Mouse (Mus musculus): ENCODE measurements around the gene Fam196a. TPM values are rescaled to one million over a fixed set of nuclear protein-coding genes. Genes with fewer than 3 reads are reported as not detected.

The Fam196a gene
- 2.9 and 6.0 TPM in 2 replicates for total RNA-seq (2021)
- long read RNA-seq, partial matches to known transcripts = 0 of 1 reads
- long read RNA-seq, other reads (novel, unspliced or antisense) = 0 of 1 reads

DNA sequence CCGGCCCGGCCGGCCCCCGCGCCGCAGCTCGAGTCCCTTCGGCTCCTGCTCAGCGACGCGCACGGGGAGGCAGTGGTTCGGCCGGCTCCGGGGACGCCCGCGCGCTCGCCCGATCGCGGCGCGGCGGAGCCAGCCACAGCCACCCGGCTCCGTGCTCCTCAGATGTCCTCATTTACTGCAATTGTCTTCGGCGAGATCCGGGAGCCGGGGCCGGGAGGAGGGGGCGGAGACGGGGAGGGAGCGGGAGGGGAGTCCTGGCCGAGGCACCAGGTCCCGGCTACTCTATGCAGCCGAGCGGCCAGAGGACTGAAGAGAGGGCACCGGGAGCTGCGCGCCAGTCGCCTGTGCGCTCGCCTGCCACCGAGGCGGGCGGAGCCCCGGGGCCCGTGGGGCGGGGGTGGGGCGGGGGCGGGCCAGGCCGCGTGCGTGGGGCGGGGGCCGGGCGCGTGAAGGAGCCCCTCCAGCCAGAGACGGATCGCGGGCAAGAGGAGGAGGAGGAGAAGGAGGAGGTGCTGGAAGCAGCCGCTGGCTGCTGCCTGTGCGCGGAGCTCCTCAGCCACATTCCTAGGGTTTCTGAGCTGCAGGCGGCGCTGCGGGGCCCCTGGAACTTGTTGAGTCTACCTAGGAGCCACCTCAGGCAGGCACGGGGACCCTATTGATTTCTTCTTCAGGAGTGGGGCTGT is at the start of gene Fam196a:
Gene Fam196a, minus strand, starts transcription at position 504 of the 683 bp plus-strand sequence.
- DNase-seq = peak; percentile 55

DNA sequence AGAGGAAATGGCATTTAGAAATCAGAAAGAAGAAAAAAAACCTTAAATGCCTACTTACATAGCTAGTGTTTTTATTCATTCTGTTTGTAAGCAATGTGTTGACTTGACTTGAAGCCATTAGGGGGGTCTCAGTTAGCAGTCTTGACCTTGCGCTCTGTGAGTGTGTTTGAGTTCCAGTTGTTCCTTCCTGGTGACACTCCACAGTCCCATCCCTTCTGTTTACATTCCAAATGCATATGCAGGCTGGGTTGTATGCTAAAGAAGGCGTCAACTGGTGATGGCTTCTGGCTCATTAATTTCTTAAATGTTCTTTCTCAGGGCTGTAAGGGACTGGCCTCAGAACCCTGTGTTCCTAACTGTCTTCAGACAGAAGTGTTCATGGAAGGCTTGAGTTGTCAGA is 23.4 kb upstream of the Fam196a start:
- DNase-seq = no peak

DNA sequence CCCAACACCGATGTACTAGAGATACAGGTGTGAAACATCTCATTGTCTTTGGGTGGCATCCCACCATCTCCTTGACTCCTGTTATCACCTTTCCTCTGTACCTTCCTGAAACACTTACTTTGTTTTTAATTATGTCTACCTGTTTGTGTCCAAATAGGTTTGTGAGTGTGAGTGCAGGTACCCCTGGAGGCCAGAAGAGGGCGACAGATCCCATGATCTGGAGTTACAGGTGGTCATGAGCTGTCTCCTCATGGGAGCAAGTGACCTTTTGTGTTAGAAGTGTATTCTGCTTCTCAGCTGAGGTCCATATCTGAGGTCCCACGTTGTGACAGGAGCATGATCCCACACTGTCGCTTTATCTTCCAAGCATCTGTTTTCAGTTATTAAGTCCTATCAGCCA is 22.6 kb upstream of the Fam196a start:
- peak; percentile 23 for DNase-seq

DNA sequence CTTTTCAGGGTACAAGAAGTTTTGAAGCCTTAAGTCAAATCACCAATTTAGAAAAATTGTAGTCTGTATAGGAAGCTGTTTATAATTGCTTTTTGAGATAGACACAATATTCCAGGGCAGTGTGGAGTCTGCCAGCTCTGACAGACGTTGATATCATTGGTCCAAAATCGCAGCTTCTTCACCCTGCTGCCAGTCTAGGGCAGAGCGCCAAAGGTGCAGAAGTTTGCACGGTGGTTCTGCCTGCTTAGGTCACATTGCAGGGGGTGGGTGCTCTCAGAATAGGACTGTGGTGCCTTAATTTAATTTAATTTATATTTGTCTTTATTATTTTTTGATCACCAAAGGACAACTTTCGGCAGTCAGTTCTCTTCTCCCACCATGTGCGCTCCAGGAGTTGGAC is 20.9 kb upstream of the Fam196a start:
- DNase-seq = no peak

DNA sequence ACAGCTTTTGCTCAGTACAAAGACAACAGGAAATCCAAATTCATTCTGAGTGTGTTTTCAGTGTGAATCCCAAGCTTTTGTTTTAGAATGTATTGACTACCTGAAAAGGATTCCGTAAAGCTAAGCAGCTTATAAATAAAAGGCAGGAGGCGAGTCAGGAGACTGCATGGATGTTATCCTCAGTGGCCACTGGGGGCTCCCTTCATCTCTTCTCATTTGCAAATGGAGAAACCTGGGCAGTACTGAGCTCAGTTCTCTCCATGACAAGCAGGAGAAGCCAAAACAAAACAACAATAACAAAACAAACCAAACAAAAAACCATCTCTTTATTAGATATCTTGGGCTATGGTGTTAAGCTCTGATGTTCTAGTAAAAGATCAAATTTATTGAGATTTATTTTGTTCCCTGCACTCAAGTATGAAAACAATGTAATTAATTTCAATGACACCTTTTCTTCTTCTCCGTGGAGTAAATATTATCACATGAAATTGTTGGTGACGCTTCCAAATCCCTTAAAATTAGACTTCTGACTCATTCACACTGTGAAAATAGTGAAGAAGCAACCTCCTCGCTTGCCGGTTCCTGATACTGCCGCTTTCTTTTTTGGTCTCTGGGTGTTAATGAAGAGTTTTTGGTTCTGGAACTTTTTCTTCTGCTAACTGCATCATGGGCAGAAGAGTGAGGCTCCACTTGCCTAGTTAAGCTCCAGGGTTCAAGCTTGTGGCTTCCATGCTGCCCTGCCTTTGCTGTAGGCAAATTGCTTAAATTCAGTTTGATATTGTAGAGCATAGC is 7.9 kb upstream of the Fam196a start:
- DNase-seq = no peak

DNA sequence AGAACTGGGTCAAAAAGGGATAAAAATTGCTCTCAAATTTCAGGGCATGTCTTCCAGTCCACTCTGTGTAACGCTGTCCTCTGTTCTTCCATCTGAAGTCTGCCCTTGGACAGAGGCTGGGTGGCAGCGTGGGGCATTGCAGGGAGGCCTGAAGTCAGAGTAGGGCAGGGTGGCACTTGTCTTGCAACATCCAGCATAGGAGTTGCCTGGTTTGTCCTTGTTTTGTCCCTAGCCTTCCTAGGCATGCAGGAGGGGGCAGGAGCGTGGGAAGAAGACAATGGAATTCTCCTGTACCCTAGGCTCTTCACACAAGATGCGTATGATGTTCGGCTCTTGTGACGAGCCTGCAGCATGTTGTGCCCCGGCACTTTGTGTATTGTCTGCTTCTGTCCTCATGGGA is 5.5 kb upstream of the Fam196a start:
- peak; percentile 33 for DNase-seq

DNA sequence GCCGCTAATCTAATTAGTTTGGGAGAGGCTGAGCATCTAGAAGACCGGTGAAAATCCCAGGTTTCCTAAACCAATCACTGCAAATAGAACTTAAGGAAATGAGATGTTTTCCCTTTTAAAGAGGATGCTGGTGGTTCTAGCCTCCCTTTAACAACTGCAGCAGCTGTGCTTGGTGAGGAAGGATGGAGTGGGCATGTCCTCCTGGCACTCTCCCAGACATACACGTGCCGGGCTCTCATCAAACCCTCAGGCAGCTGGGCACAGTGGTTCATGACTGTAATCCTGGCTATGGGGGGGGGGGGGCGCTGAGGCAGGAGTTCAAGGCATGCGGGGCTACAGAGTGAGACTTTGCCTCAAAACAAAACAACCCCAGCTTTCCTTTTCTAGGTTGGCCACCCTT is 4.8 kb upstream of the Fam196a start:
- no peak for DNase-seq

DNA sequence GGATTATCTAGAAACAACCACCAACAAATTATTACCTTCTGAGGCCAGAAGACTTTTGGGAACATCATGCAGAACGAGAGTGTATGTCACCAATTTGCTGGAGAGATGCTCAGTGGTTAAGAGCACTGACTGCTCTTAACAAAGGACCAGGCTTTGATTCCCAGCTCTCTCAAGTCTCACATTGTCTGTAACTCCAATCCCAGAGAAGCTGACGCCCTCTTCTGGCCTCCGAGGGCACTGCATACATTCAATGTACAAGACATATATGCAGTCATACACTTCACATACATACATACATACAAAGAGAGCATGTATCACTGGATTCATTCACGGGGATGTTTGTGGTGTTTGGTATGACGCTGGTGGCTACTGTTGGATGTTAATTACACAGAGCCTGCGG is 3.7 kb upstream of the Fam196a start:
- DNase-seq = no peak

DNA sequence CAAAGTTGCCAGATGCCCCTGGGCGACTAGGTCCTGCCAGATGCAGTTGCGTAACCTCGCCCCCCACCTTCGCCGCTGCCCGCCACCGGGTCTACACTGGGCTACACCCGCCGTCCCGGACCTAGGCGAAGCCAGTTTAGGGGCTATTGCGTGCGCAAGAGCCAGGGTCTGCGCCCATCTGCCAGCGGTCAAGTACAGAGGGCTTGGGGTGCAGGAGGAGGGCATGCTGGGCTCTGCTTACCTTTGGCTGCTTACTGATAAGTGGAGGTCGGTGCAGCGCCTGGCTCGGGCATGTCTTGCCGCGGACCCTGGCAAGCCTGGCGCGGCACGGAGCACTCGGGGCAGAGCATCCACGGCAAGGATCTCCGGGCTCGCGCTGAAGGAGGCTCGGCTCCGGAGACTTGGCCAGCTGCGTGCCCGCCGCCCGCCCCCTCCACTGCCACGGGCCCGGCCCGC is 731 bp downstream of the Fam196a start:
- DNase-seq = peak; percentile 15

DNA sequence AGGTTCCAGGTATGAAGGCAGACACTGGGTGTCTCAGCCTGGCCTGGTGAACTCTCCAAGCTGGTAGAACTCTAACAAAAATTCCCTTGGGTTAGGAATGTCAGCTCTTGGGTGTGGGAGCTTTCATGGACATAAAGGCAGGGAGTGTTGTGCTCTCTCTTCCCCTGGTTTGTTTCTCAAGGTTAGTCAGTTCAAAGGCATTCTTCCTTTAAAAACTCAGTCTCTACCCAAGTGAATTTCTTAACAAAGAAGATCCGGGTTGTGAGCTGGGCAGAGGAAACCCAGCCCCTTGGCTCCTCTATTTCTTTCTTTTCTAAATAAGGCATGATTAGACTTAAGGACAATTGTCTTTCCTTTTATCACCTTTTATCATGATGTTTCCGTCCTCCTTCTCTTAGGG is 6.3 kb downstream of the Fam196a start:
- no peak for DNase-seq

DNA sequence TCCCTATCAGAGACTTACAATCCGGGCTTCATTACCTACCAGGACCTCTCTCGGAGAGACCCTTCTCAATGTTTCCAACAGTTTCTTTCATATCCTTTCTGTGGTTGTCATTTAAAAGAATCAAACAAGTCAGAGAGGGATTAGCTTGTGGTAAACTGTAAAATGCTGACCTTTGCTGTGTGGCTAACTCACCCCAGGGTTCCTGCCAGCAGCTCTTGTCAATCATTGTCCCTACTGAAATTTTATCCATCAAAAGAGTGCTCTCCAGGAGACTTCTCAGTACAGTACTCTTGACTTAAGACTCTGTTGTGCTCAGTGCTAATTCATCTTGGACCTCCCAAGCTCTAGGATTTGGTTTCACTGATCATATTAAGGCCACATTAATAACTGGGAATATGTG is 36.2 kb downstream of the Fam196a start:
- DNase-seq = no peak

DNA sequence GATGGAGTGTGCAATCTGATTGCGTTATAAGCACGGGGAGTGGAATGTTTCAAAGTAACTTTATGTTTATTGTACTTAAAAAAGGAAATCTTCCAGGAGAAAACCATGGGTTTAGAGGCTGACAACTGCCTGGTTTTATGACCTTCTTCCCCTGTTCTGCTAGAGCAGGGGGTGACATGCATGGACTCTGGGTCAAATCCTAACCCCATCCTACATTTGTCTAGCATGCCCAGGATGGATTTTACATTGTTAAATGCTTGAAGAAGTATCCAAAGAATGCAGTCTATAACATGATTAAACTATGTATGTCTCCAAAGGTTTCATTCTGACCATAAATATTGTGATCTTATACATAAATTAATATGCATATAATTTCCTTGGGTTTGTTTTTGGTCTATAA is 38.8 kb downstream of the Fam196a start:
- no peak for DNase-seq

DNA sequence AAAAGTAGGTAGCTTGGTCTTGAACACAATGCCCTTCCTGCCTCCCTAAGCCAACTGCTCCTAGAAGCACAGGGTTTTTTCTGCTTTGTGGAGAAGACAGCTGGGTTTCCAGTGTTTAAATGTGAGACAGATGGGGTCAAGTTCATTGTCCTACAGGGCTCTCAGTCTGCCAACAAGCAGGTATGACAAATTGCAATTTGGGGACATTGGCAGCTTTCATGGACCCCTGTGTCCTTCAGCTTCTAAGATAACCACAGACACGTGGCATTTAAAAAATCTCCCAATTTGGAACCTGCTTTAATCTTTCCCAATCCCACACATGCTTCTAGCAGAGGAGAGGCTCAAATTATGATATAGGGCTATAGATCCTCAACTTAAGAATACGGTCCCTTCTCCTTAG is 43.6 kb downstream of the Fam196a start:
- DNase-seq = no peak

DNA sequence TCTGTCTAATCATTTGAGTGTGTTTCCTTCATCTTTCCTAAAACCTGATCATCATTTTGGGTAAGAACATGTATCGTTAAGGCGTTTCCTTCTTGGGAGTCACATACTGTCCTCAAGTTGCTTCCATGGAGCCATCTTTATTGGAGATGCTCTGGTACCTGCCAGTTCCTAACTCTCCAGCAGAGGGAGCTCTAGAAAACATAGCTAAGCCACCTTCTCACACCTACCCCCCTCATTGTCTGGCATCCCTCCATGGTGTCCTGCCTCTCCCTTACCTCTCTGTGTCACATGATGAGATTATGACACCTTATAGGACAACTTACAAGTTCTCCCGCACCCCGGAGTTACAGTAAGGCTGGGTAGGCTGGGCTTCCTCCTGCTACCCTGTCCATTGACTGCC is 45.3 kb downstream of the Fam196a start:
- no peak for DNase-seq

DNA sequence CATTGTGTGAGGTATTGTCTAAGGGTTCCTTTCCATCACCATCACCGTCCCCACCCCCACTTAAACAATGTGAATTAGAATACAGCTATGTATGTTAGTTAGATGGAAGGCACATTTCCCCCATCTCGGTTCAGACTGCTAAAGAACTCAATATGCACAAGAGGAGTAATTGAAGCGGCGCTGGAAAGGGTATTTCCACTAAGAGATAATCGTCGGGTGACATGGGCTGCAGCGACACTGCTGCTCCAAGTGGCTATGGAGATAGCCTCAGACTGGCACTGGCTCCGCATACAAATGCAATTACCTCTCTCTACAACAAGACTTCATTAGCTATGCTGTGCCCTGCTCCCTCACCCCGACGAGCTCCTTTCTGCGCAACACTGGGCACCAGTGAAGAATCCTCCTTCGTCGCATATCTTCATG is 45.8 kb downstream of the Fam196a start:
- no peak for DNase-seq

DNA sequence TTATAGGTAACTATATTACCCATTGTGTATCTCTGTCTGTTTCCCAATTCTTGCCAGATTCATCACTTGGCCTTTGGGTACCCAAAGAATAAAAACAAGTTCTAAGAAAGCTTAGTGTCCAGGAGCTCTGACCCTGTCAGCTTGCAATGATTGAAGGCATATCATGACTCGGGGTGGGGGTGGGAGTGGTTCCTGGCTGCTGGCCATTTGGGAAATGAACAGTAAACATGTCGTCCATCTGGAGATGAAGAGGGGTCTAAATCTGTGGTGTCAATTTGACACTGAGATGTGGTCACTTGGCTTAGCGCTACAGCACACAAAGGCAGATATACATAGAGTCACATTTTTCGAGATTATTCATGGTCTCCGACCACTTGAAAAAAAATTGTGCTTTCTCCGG is 54.7 kb downstream of the Fam196a start:
- no peak for DNase-seq

DNA sequence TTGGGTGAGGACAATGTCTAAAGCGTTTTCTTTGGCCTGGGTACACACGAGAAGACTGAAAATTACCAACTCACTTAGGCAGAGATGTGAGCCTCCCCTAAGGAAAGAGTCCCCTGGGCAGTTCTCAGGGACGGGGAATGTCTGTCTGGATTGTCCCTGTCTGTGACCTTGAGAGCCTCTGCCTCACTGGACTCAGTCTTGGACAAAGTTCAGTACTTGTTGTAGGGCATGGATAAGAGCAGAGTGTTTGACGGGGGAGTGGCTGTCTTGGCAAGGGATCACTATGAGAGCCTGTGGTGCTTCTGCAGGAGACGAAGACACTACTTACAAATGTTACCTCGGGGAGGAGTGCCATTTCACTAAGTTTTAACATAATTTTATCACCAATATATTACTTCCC is 57.8 kb downstream of the Fam196a start:
- DNase-seq = no peak

DNA sequence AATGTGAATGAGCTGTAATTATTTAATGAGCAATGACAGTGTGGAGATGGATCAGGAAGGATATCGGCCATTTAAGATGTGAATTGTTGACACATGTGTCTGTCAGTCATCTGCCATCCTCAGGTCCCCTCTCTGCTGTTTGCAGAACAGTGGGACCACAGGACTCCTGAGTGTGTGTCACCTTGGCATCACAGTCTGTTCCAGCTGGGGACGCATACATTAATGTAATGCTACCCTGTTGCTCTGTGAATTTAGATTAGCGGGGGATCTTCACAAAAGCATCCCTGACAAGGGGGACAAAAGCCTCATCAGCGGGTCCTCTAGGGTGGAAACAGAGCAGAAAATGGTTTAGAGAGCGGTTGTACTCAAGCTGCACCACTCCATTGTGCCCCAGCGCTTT is 59.2 kb downstream of the Fam196a start:
- no peak for DNase-seq

DNA sequence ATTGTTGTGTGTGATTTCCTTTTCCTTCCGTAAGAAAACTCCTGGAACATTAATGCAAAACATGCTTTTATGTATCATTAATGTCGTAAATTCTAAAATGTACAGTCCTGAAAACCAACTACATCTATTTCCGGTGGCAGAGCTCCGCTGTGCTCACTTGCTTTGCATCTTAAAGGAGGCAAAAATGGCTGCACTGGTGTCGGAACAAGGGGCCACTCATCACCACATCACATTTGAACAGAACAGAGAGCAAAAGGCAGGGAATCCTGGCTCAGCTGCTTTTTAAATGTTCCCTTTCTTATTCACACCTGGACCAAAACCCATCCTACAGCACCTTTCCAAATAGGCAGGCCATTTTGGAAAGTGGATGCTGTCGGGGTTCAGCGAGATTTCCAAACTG is 65.2 kb downstream of the Fam196a start:
- DNase-seq = no peak

DNA sequence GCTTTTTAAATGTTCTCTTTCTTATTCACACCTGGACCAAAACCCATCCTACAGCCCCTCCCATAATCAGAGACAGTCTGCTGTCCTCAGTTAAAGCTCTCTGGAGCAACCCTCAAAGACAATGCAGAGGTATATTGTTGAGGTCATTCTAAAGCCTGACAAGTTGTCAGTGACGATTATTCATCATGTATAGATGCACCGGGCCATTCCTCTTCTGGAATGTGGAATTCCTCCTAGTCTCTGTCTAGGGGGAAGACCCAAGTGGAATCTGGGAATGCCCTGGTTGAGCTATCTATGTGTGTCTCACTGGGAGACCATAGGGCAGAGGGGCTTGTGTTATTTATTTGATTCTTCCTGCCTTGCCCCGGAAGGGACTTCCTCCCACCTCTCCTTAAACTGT is 65.7 kb downstream of the Fam196a start:
- no peak for DNase-seq

DNA sequence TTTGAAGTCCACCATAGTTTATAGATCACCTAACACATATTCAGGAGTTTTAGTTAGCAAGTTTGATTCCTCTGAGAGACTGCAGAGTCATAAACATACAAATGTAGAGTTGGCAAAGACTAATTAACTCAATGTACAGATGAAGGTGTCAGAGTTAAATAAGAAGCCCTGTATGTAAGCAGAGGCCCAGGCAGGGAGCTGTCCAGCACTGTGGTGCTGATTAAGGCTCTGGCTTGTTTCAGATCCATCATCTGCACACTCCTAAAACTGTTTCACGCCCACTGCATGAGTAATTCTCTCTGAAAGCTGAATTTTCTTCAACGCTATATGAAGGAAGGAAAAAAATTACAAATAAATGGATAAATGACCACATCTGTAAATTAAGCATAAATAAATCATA is 74.1 kb downstream of the Fam196a start:
- peak; percentile 51 for DNase-seq

DNA sequence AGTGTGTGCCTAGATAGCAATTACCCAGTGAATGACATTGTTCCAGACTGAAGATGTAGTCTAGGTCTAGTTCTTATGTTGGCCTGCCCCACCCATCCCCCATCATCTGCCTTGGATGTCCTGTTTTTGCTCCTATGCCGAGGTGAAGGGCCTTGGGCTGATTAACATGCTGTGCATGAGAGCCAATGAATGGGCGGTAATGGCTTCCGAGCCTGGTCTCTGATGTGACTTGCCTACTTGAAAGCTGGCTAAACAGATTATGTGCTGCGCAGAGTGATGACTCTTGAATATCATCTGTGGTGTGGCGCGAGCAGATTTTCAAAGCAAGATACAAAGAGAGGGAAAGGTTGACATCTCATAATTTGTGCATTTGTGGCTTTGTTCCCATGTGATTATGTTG is 76.2 kb downstream of the Fam196a start:
- DNase-seq = no peak

DNA sequence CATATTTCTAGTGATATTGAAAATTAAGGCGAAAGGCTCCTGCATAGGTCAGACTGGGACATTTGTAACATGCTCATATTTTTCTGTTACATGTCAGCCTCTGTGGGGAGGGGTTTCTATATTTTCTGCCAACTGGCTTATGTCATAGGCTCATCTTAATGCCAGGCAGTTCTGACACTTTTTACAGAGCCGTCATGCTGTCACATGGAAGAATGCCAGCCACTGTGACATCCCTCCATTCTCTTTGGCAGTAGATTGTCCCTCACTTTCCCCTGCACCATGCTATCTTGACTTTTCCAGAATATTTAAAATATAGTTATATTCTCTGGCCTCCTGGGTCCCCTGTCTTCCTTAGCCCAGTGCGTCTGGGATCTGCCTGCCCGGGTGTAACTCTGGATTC is 95.5 kb downstream of the Fam196a start:
- no peak for DNase-seq

DNA sequence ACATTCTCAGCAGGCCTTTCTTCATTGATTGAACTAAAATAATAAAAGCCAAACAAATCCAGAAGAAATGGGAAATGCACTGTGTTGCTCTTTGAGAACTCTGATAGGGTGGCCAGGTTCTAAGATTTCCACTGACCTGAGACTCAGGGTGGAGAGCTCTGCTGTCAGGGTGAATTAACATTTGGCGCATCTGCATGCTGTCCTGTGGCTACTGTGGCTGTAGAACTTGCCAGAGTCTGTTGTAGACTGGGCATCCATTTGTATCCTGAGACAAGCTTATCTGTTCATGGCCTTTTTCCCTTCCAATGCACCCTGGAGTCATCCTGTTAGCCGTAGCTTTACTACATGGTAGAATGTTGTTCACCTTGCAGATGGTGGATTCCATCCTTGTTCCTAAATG is 98.2 kb downstream of the Fam196a start:
- DNase-seq = no peak
